ENCODE assay signal across 8 mouse cellular contexts in genomic region chr3:104994415-104994841, GRCm38 (mm10). TPM values are rescaled to one million over a fixed set of nuclear protein-coding genes. Genes with fewer than 3 reads are reported as not detected.
DNase-seq lines count a peak whose midpoint lies in the region; ATAC-seq lines count a peak whose summit lies in the region.

No protein-coding gene starts in this region.

- H3K27ac ChIP-seq in forebrain, embryonic 15.5 days (replicated peaks) = peak overlapping the region; percentile 33; the same call in 1 of the 2 replicates
- H3K27ac ChIP-seq in lung, embryonic 16.5 days (ENCODE audit: low read length) = peak overlapping the region; percentile 81

- H3K27me3 ChIP-seq in forebrain, embryonic 15.5 days = no peaks in the 10 kb centered on the region
- no peaks in the 10 kb centered on the region for H3K27me3 ChIP-seq in lung, embryonic 16.5 days (ENCODE audit: control insufficient read depth, insufficient read depth, low read depth, low read length)

- no peak overlapping the region for H3K9ac ChIP-seq in forebrain, embryonic 15.5 days (replicated peaks)
- H3K9ac ChIP-seq in lung, embryonic 16.5 days (ENCODE audit: low read length) = no peak overlapping the region

- WGBS in forebrain, embryonic 15.5 days = 54% methylated on average over 3 of the region's 3 CpGs
- WGBS in lung, embryonic 16.5 days = 33% methylated on average over 3 of the region's 3 CpGs

- intact Hi-C loops in gastrocnemius, postnatal 36 days (cut with DNase I) = no loop called here

- 0 out of 2 replicates have a peak, but pooled peaks have one; percentile 5 for ATAC-seq in frontal cortex, adult (ENCODE audit: low TSS enrichment)
- ATAC-seq in forebrain, embryonic 15.5 days (replicated peaks) = 0 out of 2 replicates have a peak, but pooled peaks have one; percentile 7
- peak; percentile 41 for ATAC-seq in lung, embryonic 16.5 days (ENCODE audit: low read depth)
- ATAC-seq in megakaryocyte-erythroid progenitor cell, adult 5-6 weeks (replicated peaks; ENCODE audit: low FRiP score, low TSS enrichment, poor library complexity, severe bottlenecking) = no peak

- no peak overlapping the region for H3K4me3 ChIP-seq in forebrain, embryonic 15.5 days
- H3K4me3 ChIP-seq in lung, embryonic 16.5 days (ENCODE audit: low read length) = no peak overlapping the region

- H3K9me3 ChIP-seq in forebrain, embryonic 15.5 days = no peaks in the 10 kb centered on the region
- no peaks in the 10 kb centered on the region for H3K9me3 ChIP-seq in lung, embryonic 16.5 days (ENCODE audit: control insufficient read depth, low read length)

- peaks cover 36% of the 10 kb centered on the region for H3K4me1 ChIP-seq in forebrain, embryonic 15.5 days
- H3K4me1 ChIP-seq in lung, embryonic 16.5 days (replicated peaks; ENCODE audit: control insufficient read depth, insufficient read depth, low read length) = peaks cover 45% of the 10 kb centered on the region

- no peak for DNase-seq in frontal cortex, adult 2 months (ENCODE audit: extremely low spot score in 1 of 2, low spot score in 1 of 2)
- DNase-seq in 3134 (ENCODE audit: extremely low read depth, insufficient read length, low spot score) = peak; percentile 77
- no peak for DNase-seq in gastrocnemius, postnatal 36 days
- DNase-seq in cerebellum, adult 18-20 months = no peak

- 0 out of 2 replicates have a peak, but pooled peaks cover 2% of the 10 kb centered on the region for H3K36me3 ChIP-seq in forebrain, embryonic 15.5 days
- H3K36me3 ChIP-seq in lung, embryonic 16.5 days (ENCODE audit: control insufficient read depth, insufficient read depth, low read length) = no peaks in the 10 kb centered on the region

- no peak overlapping the region for H3K4me2 ChIP-seq in forebrain, embryonic 15.5 days (replicated peaks)
- H3K4me2 ChIP-seq in lung, embryonic 16.5 days (ENCODE audit: low read depth, low read length) = no peak overlapping the region

RNA-seq across cellular contexts. Expression of gene Wnt2b, which starts 32.7 kb away (rescaled TPM):
- 0.40 and 0.58 TPM in 2 replicates for polyA plus RNA-seq in frontal cortex, adult 2 months (2012; rRNA removed)
- polyA plus RNA-seq in forebrain, embryonic 15.5 days (2015; fragmentation: Nextera tagmentation; extraction: Ambion mirVana) = 0.61 and 0.76 TPM in 2 replicates
- polyA plus RNA-seq in lung, embryonic 16.5 days (2015; fragmentation: Nextera tagmentation; extraction: Ambion mirVana) = 1.0 and 1.3 TPM in 2 replicates
- total RNA-seq in megakaryocyte-erythroid progenitor cell, adult 5-6 weeks (2014; fragmentation: Nextera tagmentation) = not detected in 2 replicates
- total RNA-seq in megakaryocyte-erythroid progenitor cell, adult 5-6 weeks (2017) = not detected in 2 replicates
- total RNA-seq in gastrocnemius, postnatal 36 days (2021) = under 1 TPM; 0.20 TPM

RNA-seq across cellular contexts. Expression of gene Cttnbp2nl, which starts 58.5 kb away (rescaled TPM):
- polyA plus RNA-seq in frontal cortex, adult 2 months (2012; rRNA removed) = 9.3 and 10.3 TPM in 2 replicates
- polyA plus RNA-seq in forebrain, embryonic 15.5 days (2015; fragmentation: Nextera tagmentation; extraction: Ambion mirVana) = 54.8 and 61.1 TPM in 2 replicates
- polyA plus RNA-seq in lung, embryonic 16.5 days (2015; fragmentation: Nextera tagmentation; extraction: Ambion mirVana) = 36.3 and 38.2 TPM in 2 replicates
- total RNA-seq in megakaryocyte-erythroid progenitor cell, adult 5-6 weeks (2014; fragmentation: Nextera tagmentation) = not detected in 2 replicates
- total RNA-seq in megakaryocyte-erythroid progenitor cell, adult 5-6 weeks (2017) = not detected in 2 replicates
- 1 to 10 TPM; 4.1 to 4.4 TPM for total RNA-seq in gastrocnemius, postnatal 36 days (2021)
